In genomic region chr3:85922331-85922730, GRCm38 (mm10) we compare ENCODE assay signal across 11 mouse cellular contexts. TPM values are rescaled to one million over a fixed set of nuclear protein-coding genes. Genes with fewer than 3 reads are reported as not detected.
A peak's percentile ranks its signal among the peaks of the same experiment; 100 is the strongest.
DNase-seq lines count a peak whose midpoint lies in the region; ATAC-seq lines count a peak whose summit lies in the region.
"Had no signal": no experiment of that assay in that cellular context is flagged by ENCODE, and none has a peak within 500 bp of the region (broad histone marks: within the 10 kb centered on the region; RNA-seq: fewer than 3 reads in every experiment).

No protein-coding gene starts in this region.

- no peaks in the 10 kb centered on the region for H3K4me1 ChIP-seq in hindbrain, embryonic 11.5 days (replicated peaks; ENCODE audit: control insufficient read depth, insufficient read depth, low read length)
- H3K4me1 ChIP-seq: liver, embryonic 15.5 days; midbrain, embryonic 15.5 days had no signal

- H3K4me3 ChIP-seq in hindbrain, embryonic 11.5 days (ENCODE audit: low read depth, low read length): no peak overlapping the region
- H3K4me3 ChIP-seq: liver, embryonic 15.5 days; midbrain, embryonic 15.5 days had no signal

- H3K9me3 ChIP-seq in hindbrain, embryonic 11.5 days (ENCODE audit: control insufficient read depth, low read length): no peaks in the 10 kb centered on the region
- H3K9me3 ChIP-seq: liver, embryonic 15.5 days; midbrain, embryonic 15.5 days had no signal

- no peak for ATAC-seq in hindbrain, embryonic 11.5 days (ENCODE audit: low FRiP score)
- ATAC-seq: hindbrain, embryonic 16.5 days; midbrain, embryonic 15.5 days had no signal

- H3K9ac ChIP-seq in hindbrain, embryonic 11.5 days (ENCODE audit: low read depth, low read length): no peak overlapping the region
- H3K9ac ChIP-seq: liver, embryonic 15.5 days; midbrain, embryonic 15.5 days had no signal

- H3K27ac ChIP-seq in hindbrain, embryonic 11.5 days (ENCODE audit: low read depth, low read length): no peak overlapping the region
- H3K27ac ChIP-seq: liver, embryonic 15.5 days; midbrain, embryonic 15.5 days had no signal

- H3K27me3 ChIP-seq in hindbrain, embryonic 11.5 days (ENCODE audit: control insufficient read depth, insufficient read depth, low read length): no peaks in the 10 kb centered on the region
- H3K27me3 ChIP-seq: liver, embryonic 15.5 days; midbrain, embryonic 15.5 days had no signal

- no peak overlapping the region for H3K4me2 ChIP-seq in hindbrain, embryonic 11.5 days (replicated peaks; ENCODE audit: low read depth, low read length)
- H3K4me2 ChIP-seq: liver, embryonic 15.5 days; midbrain, embryonic 15.5 days had no signal

- intact Hi-C loops in gastrocnemius, postnatal 14 days (cut with DNase I; ENCODE audit: low total_unique reads): loop anchor here (5.0 kb wide), 1 partner anchor 215 kb away; no protein-coding TSS in a partner anchor

- 85% methylated on average over 3 of the region's 3 CpGs for WGBS in hindbrain, embryonic 11.5 days

- DNase-seq in gastrocnemius, postnatal 14 days: peak; percentile 31
- no peak for DNase-seq in gastrocnemius, adult 8-10 months (ENCODE audit: low spot score in 2 of 2)
- DNase-seq in retina, postnatal 1 day: peak; percentile 65
- no peak for DNase-seq in retina, embryonic 14.5 days (ENCODE audit: low spot score)
- DNase-seq in kidney, postnatal 10 days: peak; percentile 85
- peak; percentile 66 for DNase-seq in testis, postnatal 10 days (ENCODE audit: low spot score)
- DNase-seq in layer of hippocampus, postnatal 36 days: no peak
- no peak for DNase-seq in hindbrain, embryonic 11.5 days (ENCODE audit: low spot score)

- no peaks in the 10 kb centered on the region for H3K36me3 ChIP-seq in hindbrain, embryonic 11.5 days (ENCODE audit: control insufficient read depth, insufficient read depth, low read length)
- H3K36me3 ChIP-seq: liver, embryonic 15.5 days; midbrain, embryonic 15.5 days had no signal

RNA-seq across cellular contexts. Expression of gene Gm37240, which starts 35.0 kb away (rescaled TPM):
- 10 to 100 TPM; 32.3 to 43.3 TPM for total RNA-seq in gastrocnemius, postnatal 14 days (2021)
- 10 to 100 TPM; 29.7 to 37.8 (median 36.6) TPM for total RNA-seq in gastrocnemius, adult 8-10 months (2022)
- total RNA-seq in layer of hippocampus, postnatal 36 days (2021): not detected
- polyA plus RNA-seq in hindbrain, embryonic 11.5 days (2014; fragmentation: Nextera tagmentation; extraction: Ambion mirVana): 0.52 and 2.4 TPM in 2 replicates

RNA-seq across cellular contexts. Expression of gene Glt28d2, which starts 35.0 kb away (rescaled TPM):
- total RNA-seq in gastrocnemius, postnatal 14 days (2021): 1 to 10 TPM; 4.9 to 9.2 TPM
- total RNA-seq in gastrocnemius, adult 8-10 months (2022): 1 to 10 TPM; 5.6 to 8.9 (median 5.8) TPM
- under 1 TPM; 0.25 to 0.30 TPM for total RNA-seq in layer of hippocampus, postnatal 36 days (2021)
- polyA plus RNA-seq in hindbrain, embryonic 11.5 days (2014; fragmentation: Nextera tagmentation; extraction: Ambion mirVana): 0.14 and 0.39 TPM in 2 replicates

RNA-seq across cellular contexts. Expression of gene Sh3d19, which starts 48.6 kb away (rescaled TPM):
- 10 to 100 TPM; 23.1 to 23.2 TPM for total RNA-seq in gastrocnemius, postnatal 14 days (2021)
- 1 to 10 TPM; 4.5 to 9.7 (median 7.4) TPM for total RNA-seq in gastrocnemius, adult 8-10 months (2022)
- 10 to 100 TPM; 23.4 to 26.4 TPM for total RNA-seq in layer of hippocampus, postnatal 36 days (2021)
- polyA plus RNA-seq in hindbrain, embryonic 11.5 days (2014; fragmentation: Nextera tagmentation; extraction: Ambion mirVana): 9.4 and 12.1 TPM in 2 replicates

Comparison
In these comparisons a context has a peak if more than half of its experiments do, and no peak if none do; other contexts are left out.
1. DNase-seq: peak in gastrocnemius, postnatal 14 days (single experiment), retina, postnatal 1 day (single experiment), kidney, postnatal 10 days (single experiment) and testis, postnatal 10 days (single experiment); none in gastrocnemius, adult 8-10 months (0 of 2), retina, embryonic 14.5 days (single experiment), layer of hippocampus, postnatal 36 days (0 of 2) and hindbrain, embryonic 11.5 days (single experiment).
2. RNA of gene Gm37240, which starts 35.0 kb away (total RNA-seq): 32.3 to 43.3 TPM in gastrocnemius, postnatal 14 days and 29.7 to 37.8 TPM in gastrocnemius, adult 8-10 months; not detected in layer of hippocampus, postnatal 36 days; every median in the first group is over 10 times any median in the second.
3. RNA of gene Glt28d2, which starts 35.0 kb away (total RNA-seq): 4.9 to 9.2 TPM in gastrocnemius, postnatal 14 days and 5.6 to 8.9 TPM in gastrocnemius, adult 8-10 months; 0.25 to 0.30 TPM in layer of hippocampus, postnatal 36 days; every median in the first group is over 4 times any median in the second.